In the genomic region with DNA sequence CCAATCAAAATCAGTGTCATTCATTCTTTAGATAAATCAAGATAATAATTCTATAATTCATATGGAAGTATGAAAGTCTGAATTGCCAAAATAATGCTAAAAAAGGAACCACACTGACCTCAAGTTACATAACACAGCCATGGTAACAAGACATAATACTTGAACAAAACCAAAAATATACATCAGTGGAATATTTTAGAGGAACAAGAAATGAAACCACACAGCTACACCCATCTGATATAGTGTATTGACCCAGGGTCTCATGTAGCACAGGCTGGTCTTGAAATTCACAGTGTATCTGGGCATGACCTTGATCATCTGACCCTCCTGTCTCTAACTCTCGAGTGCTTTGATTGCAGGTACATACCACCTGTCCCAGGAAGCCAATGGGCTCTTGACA, we compare ENCODE assay signal across 23 mouse cellular contexts. TPM values are rescaled to one million over a fixed set of nuclear protein-coding genes. Genes with fewer than 3 reads are reported as not detected.
A peak's percentile ranks its signal among the peaks of the same experiment; 100 is the strongest.
DNase-seq lines count a peak whose midpoint lies in the region; ATAC-seq lines count a peak whose summit lies in the region.
"Had no signal": no experiment of that assay in that cellular context is flagged by ENCODE, and none has a peak within 500 bp of the region (broad histone marks: within the 10 kb centered on the region; RNA-seq: fewer than 3 reads in every experiment).

No protein-coding gene starts in this region.

- peak; percentile 98 for ATAC-seq in megakaryocyte, adult 5-6 weeks (ENCODE audit: poor library complexity, severe bottlenecking)
- peak; percentile 91 for ATAC-seq in monocyte, adult 5-6 weeks (replicated peaks; ENCODE audit: insufficient number of reproducible peaks, low FRiP score, low TSS enrichment, poor library complexity, severe bottlenecking)
- ATAC-seq: forebrain, embryonic 14.5 days; forebrain, postnatal 0 days; Patski had no signal

- DNase-seq in heart, adult 8-10 months (ENCODE audit: low spot score): peak; percentile 21
- no peak for DNase-seq in heart, postnatal 4 days
- DNase-seq in lung, postnatal 36 days: peak; percentile 26
- no peak for DNase-seq in lung, postnatal 14 days
- DNase-seq in gastrocnemius, postnatal 10 days: no peak
- no peak for DNase-seq in urinary bladder, postnatal 10 days (ENCODE audit: low spot score)
- DNase-seq: adrenal gland, adult 2 months; adrenal gland, postnatal 14 days; B cell, adult 2 months; cerebellum, adult 11-12 months; cerebellum, adult 9-10 months; cerebellum, postnatal 14 days; forebrain, postnatal 0 days; gastrocnemius, adult 2 months; gastrocnemius, postnatal 25 days; heart, postnatal 10 days had no signal

RNA-seq across cellular contexts. Expression of gene Olfr211, which starts 2.1 kb away (rescaled TPM):
- total RNA-seq in heart, adult 8-10 months (2022): not detected
- not detected for total RNA-seq in heart, postnatal 4 days (2021)
- total RNA-seq in megakaryocyte, adult 5-6 weeks (2015): not detected in 2 replicates
- total RNA-seq in megakaryocyte, adult 5-6 weeks (2017): not detected in 2 replicates
- not detected in 3 replicates for total RNA-seq in monocyte, adult 5-6 weeks (2017)
- total RNA-seq in gastrocnemius, postnatal 10 days (2021): not detected
- total RNA-seq: adrenal gland, adult 2 months; adrenal gland, postnatal 14 days; adrenal gland, postnatal 4 days; CH12.LX; forebrain, postnatal 0 days; gastrocnemius, adult 2 months; gastrocnemius, postnatal 25 days; heart, postnatal 10 days; hematopoietic stem cell, adult 5-6 weeks had no signal

RNA-seq across cellular contexts. Expression of gene Olfr212, which starts 19.5 kb away (rescaled TPM):
- not detected for total RNA-seq in heart, adult 8-10 months (2022)
- under 1 TPM in 1 of 2 experiments, not detected in 1; 0.12 TPM for total RNA-seq in heart, postnatal 4 days (2021)
- 0.20 and 0.43 TPM in 2 replicates for total RNA-seq in megakaryocyte, adult 5-6 weeks (2015)
- 0.24 TPM in 1 of 2 replicates, not detected in the other for total RNA-seq in megakaryocyte, adult 5-6 weeks (2017)
- total RNA-seq in monocyte, adult 5-6 weeks (2017): not detected in 3 replicates
- total RNA-seq in gastrocnemius, postnatal 10 days (2021): not detected
- total RNA-seq: adrenal gland, postnatal 14 days; CH12.LX; forebrain, postnatal 0 days; gastrocnemius, postnatal 25 days; heart, postnatal 10 days; hematopoietic stem cell, adult 5-6 weeks had no signal

RNA-seq across cellular contexts. Expression of gene Alox5, which starts 25.9 kb away (rescaled TPM):
- 10 to 100 TPM; 10.2 to 18.7 (median 14.2) TPM for total RNA-seq in heart, adult 8-10 months (2022)
- total RNA-seq in heart, postnatal 4 days (2021): 1 to 10 TPM; 6.3 to 6.7 TPM
- 53.8 and 58.6 TPM in 2 replicates for total RNA-seq in megakaryocyte, adult 5-6 weeks (2015)
- 55.0 and 61.5 TPM in 2 replicates for total RNA-seq in megakaryocyte, adult 5-6 weeks (2017)
- 43.3 to 92.8 TPM (median 76.9 TPM) in 3 replicates for total RNA-seq in monocyte, adult 5-6 weeks (2017)
- total RNA-seq in gastrocnemius, postnatal 10 days (2021): 1 to 10 TPM; 1.9 to 2.7 TPM
- total RNA-seq: CH12.LX had no signal

RNA-seq across cellular contexts. Expression of gene Olfr213, which starts 51.4 kb away (rescaled TPM):
- not detected for total RNA-seq in heart, adult 8-10 months (2022)
- not detected for total RNA-seq in heart, postnatal 4 days (2021)
- total RNA-seq in megakaryocyte, adult 5-6 weeks (2015): not detected in 2 replicates
- not detected in 2 replicates for total RNA-seq in megakaryocyte, adult 5-6 weeks (2017)
- total RNA-seq in monocyte, adult 5-6 weeks (2017): not detected in 3 replicates
- total RNA-seq in gastrocnemius, postnatal 10 days (2021): not detected
- total RNA-seq: adrenal gland, adult 2 months; adrenal gland, postnatal 14 days; adrenal gland, postnatal 4 days; CH12.LX; forebrain, postnatal 0 days; gastrocnemius, adult 2 months; gastrocnemius, postnatal 25 days; heart, postnatal 10 days; hematopoietic stem cell, adult 5-6 weeks had no signal

Comparison
In these comparisons a context has a peak if more than half of its experiments do, and no peak if none do; other contexts are left out.
1. DNase-seq: peak in heart, adult 8-10 months (single experiment) and lung, postnatal 36 days (single experiment); none in heart, postnatal 4 days (single experiment), lung, postnatal 14 days (single experiment), gastrocnemius, postnatal 10 days (single experiment) and urinary bladder, postnatal 10 days (single experiment).